Mouse (Mus musculus) left cerebral cortex, adult 9 months (tissue): ENCODE results near the gene Gm49393.
"Not testable (repeated sequence)": the region's sequence is repeated elsewhere in the genome, so short reads cannot be mapped to it uniquely, and the experiment has no call there.

ENCODE experiments used
- DNase-seq, 2 experiments: peaks; one replicate each; pipeline ENCODE4 v3.0.0; 2022; ENCODE audit warnings: low spot score in 2 of 2

The Gm49393 gene

DNA sequence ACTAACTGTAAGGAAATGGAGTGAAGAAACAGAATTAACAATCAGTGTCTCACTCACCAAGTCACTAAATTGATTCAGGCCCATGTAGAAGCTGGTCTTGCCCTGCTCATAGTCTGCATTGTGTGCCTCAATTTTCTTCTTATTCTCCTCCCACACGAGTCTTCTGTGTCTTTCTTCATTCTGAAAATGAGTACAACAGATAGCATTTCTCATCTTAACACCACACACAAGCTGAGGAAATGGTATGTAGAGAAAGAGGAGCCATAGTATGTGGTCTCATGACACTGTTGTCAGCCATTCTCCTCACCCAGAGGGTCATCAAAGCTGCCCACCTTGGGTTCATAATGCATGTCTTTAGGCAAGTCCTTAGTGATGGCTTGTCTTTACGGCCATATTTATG lies at the start of gene Gm49393:
Gene Gm49393, minus strand, starts transcription at position 101 of the 400 bp plus-strand sequence.
- not testable (repeated sequence) for DNase-seq

DNA sequence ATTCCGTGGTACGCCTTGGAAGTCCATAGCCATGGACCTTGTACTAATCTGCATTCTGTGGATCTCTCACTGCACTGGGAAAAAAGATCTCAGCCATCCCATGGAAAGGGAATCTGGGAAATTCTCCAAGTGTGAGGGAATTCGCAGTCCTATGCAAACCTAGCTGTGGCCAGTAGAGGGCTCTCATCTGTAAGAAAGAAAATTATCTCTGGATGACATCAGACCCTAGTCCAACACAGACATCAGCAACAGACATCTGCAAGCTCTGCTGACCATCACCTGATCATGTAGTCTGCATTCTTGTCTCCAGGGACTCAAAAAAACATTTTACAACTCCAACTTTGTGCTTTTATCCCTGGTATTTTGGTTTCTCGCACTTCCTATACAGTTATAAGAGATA lies 36.9 kb upstream of the Gm49393 start:
- not testable (repeated sequence) for DNase-seq

DNA sequence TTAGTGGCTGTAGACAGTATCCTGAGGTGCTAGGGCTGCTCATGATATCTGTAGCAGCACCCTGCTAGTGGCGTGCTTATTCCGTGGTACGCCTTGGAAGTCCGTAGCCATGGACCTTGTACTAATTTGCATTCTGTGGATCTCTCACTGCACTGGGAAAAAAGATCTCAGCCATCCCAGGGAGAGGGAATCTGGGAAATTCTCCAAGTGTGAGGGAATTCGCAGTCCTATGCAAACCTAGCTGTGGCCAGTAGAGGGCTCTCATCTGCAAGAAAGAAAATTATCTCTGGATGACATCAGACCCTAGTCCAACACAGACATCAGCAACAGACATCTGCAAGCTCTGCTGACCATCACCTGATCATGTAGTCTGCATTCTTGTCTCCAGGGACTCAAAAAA lies 28.6 kb upstream of the Gm49393 start:
- not testable (repeated sequence) for DNase-seq

- no peak for DNase-seq
These were observed 26.3 kb upstream of the Gm49393 start for GRCm38 (mm10) chr13:60961706-60962105.

DNA sequence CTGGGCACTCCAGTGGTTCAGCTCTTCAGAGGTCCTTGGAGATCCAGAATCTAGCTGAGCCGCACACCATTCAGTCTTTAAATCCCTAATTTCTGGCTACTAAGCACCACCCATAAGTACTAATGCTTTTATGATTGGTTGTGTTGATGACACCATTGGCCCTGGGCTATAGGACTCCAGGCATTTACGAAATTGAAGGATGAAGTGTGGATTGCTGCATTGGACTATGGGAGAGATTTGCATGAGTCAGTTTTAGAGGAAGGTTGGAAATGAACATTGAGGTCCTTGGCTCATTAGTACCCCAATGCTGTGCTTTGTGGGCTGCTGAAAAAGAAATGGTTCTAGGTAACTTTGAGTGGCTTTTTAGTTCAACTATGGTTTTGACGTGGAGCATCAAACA lies 6.5 kb upstream of the Gm49393 start, which contains the start of gene Tpbpa:
Gene Tpbpa, minus strand, starts transcription at position 101 of the 400 bp plus-strand sequence.
- not testable (repeated sequence) for DNase-seq

DNA sequence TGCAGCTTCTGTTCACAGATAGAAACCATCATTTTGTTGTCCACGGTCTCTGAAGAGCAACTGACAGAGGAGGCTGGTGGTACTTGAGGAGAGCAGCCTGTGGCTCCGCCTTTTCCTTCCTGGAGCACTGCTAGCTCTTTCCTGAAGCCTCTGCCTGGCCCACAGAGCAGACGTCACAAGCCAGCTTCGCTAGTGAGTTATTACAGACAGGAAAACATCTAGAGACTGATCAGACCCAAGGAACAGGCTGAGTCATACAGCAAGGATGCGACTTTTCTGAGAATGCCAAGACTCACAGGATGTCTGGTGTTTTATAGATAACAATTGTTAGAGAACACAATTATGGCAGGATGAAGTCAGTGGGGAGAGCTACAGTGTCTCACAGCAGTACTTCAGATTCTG lies 1.1 kb upstream of the Gm49393 start, which contains the start of the genes Gm49391 and Ctla2a:
Gene Gm49391, minus strand, starts transcription at position 72 of the 402 bp plus-strand sequence.
Gene Ctla2a, minus strand, starts transcription at position 126 of the 402 bp plus-strand sequence.
- DNase-seq = no peak

GRCm38 (mm10) chr13:60904780-60905179 lies 30.6 kb downstream of the Gm49393 start, which contains the start of gene Tpbpb:
TSS of gene Tpbpb (minus strand) at chr13:60904880.
- DNase-seq = not testable (repeated sequence)

- peak; percentile 3 to 14 for DNase-seq
These were observed 38.1 kb downstream of the Gm49393 start, which contains the start of gene Ctla2b for GRCm38 (mm10) chr13:60897328-60897727. TSS of gene Ctla2b (minus strand) at chr13:60897447.

- DNase-seq = not testable (repeated sequence)
These were observed 38.6 kb downstream of the Gm49393 start, which contains the start of gene Gm49392 for GRCm38 (mm10) chr13:60896794-60897193. TSS of gene Gm49392 (minus strand) at chr13:60896894.

GRCm38 (mm10) chr13:60895406-60896160 lies 39.8 kb downstream of the Gm49393 start:
- no peak for DNase-seq

DNA sequence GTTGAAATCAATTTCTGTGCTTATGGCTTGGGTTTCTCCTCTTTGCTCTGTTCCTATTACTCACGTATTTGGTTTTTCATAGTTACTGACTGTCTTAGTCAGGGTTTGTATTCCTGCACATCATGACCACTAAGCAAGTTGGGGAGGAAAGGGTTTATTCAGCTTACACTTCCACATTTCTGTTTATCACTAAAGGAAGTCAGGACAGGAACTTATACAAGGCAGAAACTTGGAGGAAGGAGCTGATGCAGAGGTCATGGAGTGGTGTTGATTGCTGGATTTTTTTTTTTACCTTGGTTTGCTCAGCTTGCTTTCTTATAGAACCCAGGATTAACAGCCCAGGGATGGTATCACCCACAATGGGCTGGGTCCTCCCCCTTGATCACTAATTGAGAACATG lies 43.1 kb downstream of the Gm49393 start:
- DNase-seq = no peak

- no peak for DNase-seq
These were observed 71.1 kb downstream of the Gm49393 start, which contains the start of gene 4930486L24Rik for GRCm38 (mm10) chr13:60864281-60864680. TSS of gene 4930486L24Rik (minus strand) at chr13:60864475.

- no peak for DNase-seq
These were observed 86.9 kb downstream of the Gm49393 start for GRCm38 (mm10) chr13:60848241-60849120.

- DNase-seq = no peak
These were observed 92.2 kb downstream of the Gm49393 start for GRCm38 (mm10) chr13:60843153-60843552.

GRCm38 (mm10) chr13:60842703-60843102 lies 92.7 kb downstream of the Gm49393 start:
- no peak for DNase-seq

DNA sequence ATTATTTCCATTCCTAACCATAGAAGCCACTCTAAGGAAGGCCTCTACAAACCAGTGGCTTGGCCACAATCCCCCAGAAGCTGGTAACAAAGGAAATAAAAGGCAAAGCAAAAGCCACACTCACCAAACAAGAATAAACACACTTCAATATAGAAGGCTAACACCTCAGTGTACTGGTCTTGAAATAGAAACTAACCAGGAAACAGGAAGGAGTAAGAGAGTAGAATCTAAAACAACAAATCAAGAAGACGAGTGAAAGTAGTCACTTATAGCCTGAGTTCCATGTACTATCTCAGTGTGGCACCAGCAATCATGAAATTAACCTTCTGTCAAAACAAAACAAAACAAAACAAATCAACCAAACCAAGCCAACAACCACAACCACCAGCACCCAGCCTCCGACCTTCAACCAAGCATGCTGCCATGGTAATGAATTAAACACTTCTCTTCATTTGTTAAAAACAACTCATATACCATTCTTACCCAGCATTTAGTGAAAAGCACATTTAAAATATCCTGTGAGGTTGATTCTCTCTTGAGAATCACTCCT lies 96.0 kb downstream of the Gm49393 start:
- no peak for DNase-seq

DNA sequence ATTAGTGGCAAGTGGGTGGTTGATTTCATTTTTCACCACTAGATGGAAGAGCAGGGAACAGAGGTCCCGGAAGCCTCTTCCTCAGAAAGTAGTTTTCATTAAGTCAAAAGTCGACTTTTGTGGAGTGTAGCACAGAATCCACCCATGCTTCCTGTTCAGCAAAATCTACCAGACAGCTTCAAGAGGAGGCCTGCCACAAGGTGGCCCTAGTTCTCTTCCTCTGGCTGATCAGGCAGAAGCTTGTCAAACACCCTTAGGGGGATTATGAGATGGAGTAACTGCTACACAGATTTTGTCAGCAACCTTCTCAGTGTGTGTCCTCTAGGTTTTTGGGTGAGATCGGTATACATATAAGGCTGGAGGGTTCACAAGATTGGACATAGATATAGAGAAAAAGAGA lies 109.3 kb downstream of the Gm49393 start:
- no peak for DNase-seq

- DNase-seq = no peak
These were observed 114.8 kb downstream of the Gm49393 start for GRCm38 (mm10) chr13:60820486-60821175.

DNA sequence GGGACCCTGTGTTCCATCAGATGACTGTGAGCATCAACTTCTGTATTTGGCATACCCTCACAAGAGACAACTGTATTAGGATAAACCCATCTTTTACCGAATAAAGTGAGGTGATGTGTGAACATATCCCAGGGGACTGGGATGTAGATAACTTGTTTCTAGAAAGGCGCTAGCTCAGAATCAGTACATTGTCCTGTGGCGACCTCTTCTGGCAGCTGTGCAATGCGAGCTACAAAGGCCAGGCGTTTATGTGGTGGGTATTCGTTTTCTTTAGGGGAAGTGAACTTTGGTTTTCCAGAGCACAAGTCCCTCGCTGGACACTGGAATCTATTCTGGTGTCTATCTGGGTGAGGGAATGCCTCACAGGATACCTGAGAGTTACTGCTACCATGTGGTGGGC lies 115.9 kb downstream of the Gm49393 start:
- DNase-seq = peak in 1 of 2 experiments; percentile 13

- no peak for DNase-seq
These were observed 121.7 kb downstream of the Gm49393 start for GRCm38 (mm10) chr13:60813722-60814121.

- DNase-seq = no peak
These were observed 122.6 kb downstream of the Gm49393 start for GRCm38 (mm10) chr13:60812768-60813167.
